Mouse (Mus musculus): ENCODE measurements around the gene Amdhd2. TPM values are rescaled to one million over a fixed set of nuclear protein-coding genes. Genes with fewer than 3 reads are reported as not detected.

Amdhd2 gene
- polyA plus RNA-seq, 1 experiment from 2014 or later, result 20.5 TPM

- no peaks in the 10 kb centered on the region for H3K9me3 ChIP-seq (ENCODE audit: control insufficient read depth, low read length)
Observed at GRCm38 (mm10) chr17:24209916-24210240, 46.3 kb upstream of the Amdhd2 start.

GRCm38 (mm10) chr17:24209043-24209915, 45.7 kb upstream of the Amdhd2 start, which contains the start of gene Ntn3:
Gene Ntn3 (minus strand): TSS chr17:24209531.
- peak within 1 kb of the TSS; percentile 87 for H3K27ac ChIP-seq (replicated peaks)
- WGBS, result 3% methylated on average over 40 of the region's 43 CpGs
- H3K27me3 ChIP-seq (ENCODE audit: control insufficient read depth, insufficient read depth, low read length), result peaks cover 3% of the 10 kb centered on the region; the same call in 1 of the 2 replicates
- peak; percentile 66 for DNase-seq (ENCODE audit: low spot score)
- H3K4me3 ChIP-seq (ENCODE audit: low read depth, low read length), result peak within 1 kb of the TSS; percentile 41
- peak within 1 kb of the TSS; percentile 71 for H3K9ac ChIP-seq (ENCODE audit: low read length)
- no peaks in the 10 kb centered on the region for H3K9me3 ChIP-seq (ENCODE audit: control insufficient read depth, low read length)
- H3K4me1 ChIP-seq (replicated peaks; ENCODE audit: control insufficient read depth, insufficient read depth), result peaks cover 25% of the 10 kb centered on the region
- H3K36me3 ChIP-seq (ENCODE audit: control insufficient read depth, insufficient read depth, low read length), result no peaks in the 10 kb centered on the region
- H3K4me2 ChIP-seq (replicated peaks; ENCODE audit: low read depth), result peak within 1 kb of the TSS; percentile 95
- peak; percentile 35 for ATAC-seq (ENCODE audit: low FRiP score, low TSS enrichment)
- TF ChIP-seq EP300 (optimal IDR thresholded peaks at IDR 0.05) (no peak), CTCF (IDR thresholded peaks at IDR 0.05; ENCODE audit: low read depth) (no peak)

More at GRCm38 (mm10) chr17:24209916-24210240, 46.3 kb upstream of the Amdhd2 start:
- Histone ChIP-seq H3K36me3 (ENCODE audit: control insufficient read depth, insufficient read depth, low read length) (no peaks in the 10 kb centered on the region), H3K27ac (replicated peaks) (peak overlapping the region; percentile 87), H3K4me2 (replicated peaks; ENCODE audit: low read depth) (no peak overlapping the region), H3K9ac (ENCODE audit: low read length) (no peak overlapping the region), H3K4me1 (replicated peaks; ENCODE audit: control insufficient read depth, insufficient read depth) (peaks cover 25% of the 10 kb centered on the region), H3K27me3 (ENCODE audit: control insufficient read depth, insufficient read depth, low read length) (peaks cover 3% of the 10 kb centered on the region; the same call in 1 of the 2 replicates), H3K4me3 (ENCODE audit: low read depth, low read length) (no peak overlapping the region)
- 56% methylated on average over 3 of the region's 3 CpGs for WGBS
- DNase-seq (ENCODE audit: low spot score) (no peak), ATAC-seq (ENCODE audit: low FRiP score, low TSS enrichment) (no peak)
- TF ChIP-seq CTCF (IDR thresholded peaks at IDR 0.05; ENCODE audit: low read depth), result no peak
- no peak for TF ChIP-seq EP300 (optimal IDR thresholded peaks at IDR 0.05)

- TF ChIP-seq EP300 (optimal IDR thresholded peaks at IDR 0.05), result no peak
- TF ChIP-seq CTCF (IDR thresholded peaks at IDR 0.05; ENCODE audit: low read depth), result no peak
- ATAC-seq (ENCODE audit: low FRiP score, low TSS enrichment) (0 out of 2 replicates have a peak, but pooled peaks have one; percentile 0), DNase-seq (ENCODE audit: low spot score) (peak; percentile 26)
- peak overlapping the region; percentile 71 for H3K9ac ChIP-seq (ENCODE audit: low read length)
- peak overlapping the region; percentile 87 for H3K27ac ChIP-seq (replicated peaks)
- peak overlapping the region; percentile 41 for H3K4me3 ChIP-seq (ENCODE audit: low read depth, low read length)
- no peaks in the 10 kb centered on the region for H3K36me3 ChIP-seq (ENCODE audit: control insufficient read depth, insufficient read depth, low read length)
- H3K9me3 ChIP-seq (ENCODE audit: control insufficient read depth, low read length), result no peaks in the 10 kb centered on the region
- H3K4me1 ChIP-seq (replicated peaks; ENCODE audit: control insufficient read depth, insufficient read depth), result peaks cover 25% of the 10 kb centered on the region
- H3K4me2 ChIP-seq (replicated peaks; ENCODE audit: low read depth), result peak overlapping the region; percentile 95
- 5% methylated on average over 29 of the region's 29 CpGs for WGBS
- peaks cover 3% of the 10 kb centered on the region; the same call in 1 of the 2 replicates for H3K27me3 ChIP-seq (ENCODE audit: control insufficient read depth, insufficient read depth, low read length)
Observed at GRCm38 (mm10) chr17:24208641-24209042, 45.1 kb upstream of the Amdhd2 start.

- H3K4me1 ChIP-seq (replicated peaks; ENCODE audit: control insufficient read depth, insufficient read depth), result peaks cover 25% of the 10 kb centered on the region
- peak overlapping the region; percentile 95 for H3K4me2 ChIP-seq (replicated peaks; ENCODE audit: low read depth)
- H3K9ac ChIP-seq (ENCODE audit: low read length), result peak overlapping the region; percentile 71
- no peaks in the 10 kb centered on the region for H3K36me3 ChIP-seq (ENCODE audit: control insufficient read depth, insufficient read depth, low read length)
- peak overlapping the region; percentile 87 for H3K27ac ChIP-seq (replicated peaks)
- TF ChIP-seq CTCF (IDR thresholded peaks at IDR 0.05; ENCODE audit: low read depth), result no peak
- TF ChIP-seq EP300 (optimal IDR thresholded peaks at IDR 0.05), result no peak
- no peaks in the 10 kb centered on the region for H3K9me3 ChIP-seq (ENCODE audit: control insufficient read depth, low read length)
- DNase-seq (ENCODE audit: low spot score), result no peak
- peaks cover 3% of the 10 kb centered on the region; the same call in 1 of the 2 replicates for H3K27me3 ChIP-seq (ENCODE audit: control insufficient read depth, insufficient read depth, low read length)
- WGBS, result 72% methylated on average over 34 of the region's 34 CpGs
- no peak for ATAC-seq (ENCODE audit: low FRiP score, low TSS enrichment)
- peak overlapping the region; percentile 41 for H3K4me3 ChIP-seq (ENCODE audit: low read depth, low read length)
Observed at GRCm38 (mm10) chr17:24207768-24208640, 44.4 kb upstream of the Amdhd2 start.

GRCm38 (mm10) chr17:24206451-24207351, 43.1 kb upstream of the Amdhd2 start:
- Histone ChIP-seq H3K4me1 (replicated peaks; ENCODE audit: control insufficient read depth, insufficient read depth) (peaks cover 22% of the 10 kb centered on the region), H3K27ac (replicated peaks) (no peak overlapping the region; the same call in 1 of the 2 replicates), H3K36me3 (ENCODE audit: control insufficient read depth, insufficient read depth, low read length) (no peaks in the 10 kb centered on the region), H3K9me3 (ENCODE audit: control insufficient read depth, low read length) (no peaks in the 10 kb centered on the region), H3K4me2 (replicated peaks; ENCODE audit: low read depth) (peak overlapping the region; percentile 95), H3K9ac (ENCODE audit: low read length) (peak overlapping the region; percentile 38; the same call in 1 of the 2 replicates), H3K4me3 (ENCODE audit: low read depth, low read length) (peak overlapping the region; percentile 30), H3K27me3 (ENCODE audit: control insufficient read depth, insufficient read depth, low read length) (peaks cover 3% of the 10 kb centered on the region; the same call in 1 of the 2 replicates)
- DNase-seq (ENCODE audit: low spot score) (peak; percentile 66), ATAC-seq (ENCODE audit: low FRiP score, low TSS enrichment) (no peak)
- 5% methylated on average over 62 of the region's 62 CpGs for WGBS
- TF ChIP-seq EP300 (optimal IDR thresholded peaks at IDR 0.05) (no peak), CTCF (IDR thresholded peaks at IDR 0.05; ENCODE audit: low read depth) (peak; percentile 44)
